Mouse (Mus musculus) CH12.LX (cell line): ENCODE measurements around the gene Ppig.

Source experiments
- CTCF ChIP-seq, 2 experiments: IDR thresholded peaks in 1 of 2; conservative IDR thresholded peaks in 1 of 2; 2 replicates each; pipeline ENCODE4 v1.5.1; 2011 to 2012; ENCODE audit warnings: low read depth in 2 of 2, low read length in 2 of 2, improper control_type of control experiment in 1 of 2, inconsistent platforms in 1 of 2, mild to moderate bottlenecking in 1 of 2, moderate library complexity in 1 of 2
- ELF1 ChIP-seq: IDR thresholded peaks from 2 replicates; pipeline ENCODE4 v1.6.1; 2014; ENCODE audit warnings: low read depth, mild to moderate bottlenecking, inconsistent platforms, low read length, improper control_type of control experiment
- POLR2A ChIP-seq: IDR thresholded peaks from 2 replicates; pipeline ENCODE4 v1.6.1; 2011; ENCODE audit warnings: low read depth, mild to moderate bottlenecking, improper control_type of control experiment, low read length
- UBTF ChIP-seq: IDR thresholded peaks from 2 replicates; pipeline ENCODE4 v1.6.1; 2012; ENCODE audit warnings: low read depth, mild to moderate bottlenecking, inconsistent platforms, low read length, improper control_type of control experiment, moderate library complexity
- USF1 ChIP-seq: IDR thresholded peaks from 2 replicates; pipeline ENCODE4 v1.6.1; 2014; ENCODE audit warnings: low read depth, mild to moderate bottlenecking, inconsistent platforms, low read length, improper control_type of control experiment
- ZKSCAN1 ChIP-seq: IDR thresholded peaks from 2 replicates; pipeline ENCODE4 v1.6.1; 2012; ENCODE audit warnings: low read depth, inconsistent platforms, low read length, improper control_type of control experiment, borderline replicate concordance

DNA sequence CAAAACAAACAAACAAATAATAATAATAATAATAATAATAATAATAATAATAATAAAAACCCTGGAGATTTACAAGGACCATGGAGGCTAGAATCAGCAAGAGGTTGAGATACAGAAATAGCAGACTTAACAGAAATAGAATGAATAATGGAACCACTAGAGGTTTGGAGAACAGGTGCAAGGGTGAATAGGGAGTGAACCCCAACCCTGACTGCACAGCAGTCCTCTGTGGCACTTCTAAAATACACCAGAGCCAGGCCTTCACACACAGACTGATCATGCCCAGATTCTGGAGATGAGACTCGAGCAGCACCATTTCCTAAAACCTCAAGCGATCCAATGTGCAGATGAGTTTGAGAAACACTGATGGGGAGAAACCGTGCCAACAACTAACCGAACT lies 40.4 kb upstream of the Ppig start:
- TF ChIP-seq ELF1 (no peak), POLR2A (no peak), CTCF (conservative IDR thresholded peaks at IDR 0.05 in 1 of 2, IDR thresholded peaks at IDR 0.05 in 1 of 2; ENCODE audit: low read depth in 2 of 2, low read length in 2 of 2) (no peak), UBTF (no peak), USF1 (no peak), ZKSCAN1 (no peak)
